Mouse (Mus musculus): ENCODE data around the gene Gm20816. TPM values are rescaled to one million over a fixed set of nuclear protein-coding genes. Genes with fewer than 3 reads are reported as not detected.
"Not testable (repeated sequence)": the region's sequence is repeated elsewhere in the genome, so short reads cannot be mapped to it uniquely, and the experiment has no call there.

The Gm20816 gene
- total RNA-seq (2014; fragmentation: Nextera tagmentation) (not detected in 2 replicates), total RNA-seq (2017) (not detected in 2 replicates)

GRCm38 (mm10) chrY:68537655-68538054 lies at the start of gene Gm20816:
Gm20816 (plus strand) TSS chrY:68537955.
- not testable (repeated sequence) for ATAC-seq (replicated peaks; ENCODE audit: low FRiP score, low TSS enrichment, poor library complexity, severe bottlenecking)

Other genes with a start within 250 kb of the Gm20816 start
- not detected in 2 replicates for gene Gm20937, start 243.1 kb upstream of the Gm20816 start, total RNA-seq (2014; fragmentation: Nextera tagmentation)
- gene Gm20937, start 243.1 kb upstream of the Gm20816 start, total RNA-seq (2017): not detected in 2 replicates